Mouse (Mus musculus) adipocyte (in vitro differentiated cells): ENCODE measurements around the gene Trappc2l.
A peak's percentile ranks its signal among the peaks of the same experiment; 100 is the strongest.
"Not testable (repeated sequence)": the region's sequence is repeated elsewhere in the genome, so short reads cannot be mapped to it uniquely, and the experiment has no call there.

Source experiments
- DNase-seq: peaks from one replicate; pipeline ENCODE4 v3.0.0-alpha.2; 2016; ENCODE audit warnings: low spot score

Gene Trappc2l

GRCm38 (mm10) chr8:122611295-122612133, at the start of gene Trappc2l, which contains the start of gene Galns:
Trappc2l (plus strand) TSS chr8:122611640.
Galns (minus strand) TSS chr8:122611463.
- peak; percentile 98 for DNase-seq

DNA sequence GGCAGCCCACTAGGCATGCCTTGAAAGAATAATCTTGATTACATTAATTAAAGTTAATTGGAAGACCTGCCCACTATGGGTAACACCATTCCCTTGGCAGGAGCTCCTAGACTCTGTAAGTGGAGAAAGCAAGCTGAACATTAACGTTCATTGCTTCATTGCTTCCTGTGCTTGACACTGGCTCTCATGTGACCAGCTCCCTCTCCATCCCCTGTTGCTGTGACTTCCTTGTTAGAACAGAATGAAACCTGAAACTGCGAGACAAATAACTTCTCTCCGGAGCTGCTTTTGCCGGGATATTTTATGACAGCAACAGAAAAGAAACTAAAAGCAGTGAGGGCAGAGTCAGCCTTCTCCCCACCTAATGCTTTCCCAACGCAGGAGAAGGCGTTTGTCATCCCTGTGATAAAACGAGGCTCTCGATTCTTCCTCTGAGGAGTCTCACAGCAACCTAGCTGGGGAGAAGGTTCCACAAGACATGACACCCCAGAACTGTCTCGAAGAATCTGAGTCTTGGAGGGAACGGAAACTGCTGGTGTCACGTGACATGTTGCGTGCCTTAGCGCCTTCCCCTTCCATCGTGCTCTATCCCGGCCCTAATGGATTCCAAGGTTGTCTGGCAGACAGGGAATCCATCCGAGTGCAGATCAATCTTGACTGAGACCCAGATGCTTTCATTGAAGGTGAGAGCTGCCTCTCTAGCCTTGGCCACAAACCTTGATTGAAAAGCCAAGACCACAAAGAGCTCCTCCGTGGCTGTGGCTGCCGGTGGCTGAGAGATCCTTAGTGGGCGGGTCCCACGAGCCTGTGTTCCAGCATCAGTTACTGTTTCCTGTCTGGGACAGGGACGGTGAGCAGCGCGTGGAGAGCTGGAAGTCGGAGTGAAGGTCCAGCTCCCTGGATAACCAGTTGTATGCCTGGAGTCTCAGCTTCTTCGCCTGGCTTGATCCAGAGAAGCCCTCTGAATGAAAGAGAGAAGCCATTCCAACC, 46.8 kb upstream of the Trappc2l start:
- DNase-seq: no peak

GRCm38 (mm10) chr8:122566766-122567165, 44.7 kb upstream of the Trappc2l start:
- DNase-seq: peak; percentile 56

DNA sequence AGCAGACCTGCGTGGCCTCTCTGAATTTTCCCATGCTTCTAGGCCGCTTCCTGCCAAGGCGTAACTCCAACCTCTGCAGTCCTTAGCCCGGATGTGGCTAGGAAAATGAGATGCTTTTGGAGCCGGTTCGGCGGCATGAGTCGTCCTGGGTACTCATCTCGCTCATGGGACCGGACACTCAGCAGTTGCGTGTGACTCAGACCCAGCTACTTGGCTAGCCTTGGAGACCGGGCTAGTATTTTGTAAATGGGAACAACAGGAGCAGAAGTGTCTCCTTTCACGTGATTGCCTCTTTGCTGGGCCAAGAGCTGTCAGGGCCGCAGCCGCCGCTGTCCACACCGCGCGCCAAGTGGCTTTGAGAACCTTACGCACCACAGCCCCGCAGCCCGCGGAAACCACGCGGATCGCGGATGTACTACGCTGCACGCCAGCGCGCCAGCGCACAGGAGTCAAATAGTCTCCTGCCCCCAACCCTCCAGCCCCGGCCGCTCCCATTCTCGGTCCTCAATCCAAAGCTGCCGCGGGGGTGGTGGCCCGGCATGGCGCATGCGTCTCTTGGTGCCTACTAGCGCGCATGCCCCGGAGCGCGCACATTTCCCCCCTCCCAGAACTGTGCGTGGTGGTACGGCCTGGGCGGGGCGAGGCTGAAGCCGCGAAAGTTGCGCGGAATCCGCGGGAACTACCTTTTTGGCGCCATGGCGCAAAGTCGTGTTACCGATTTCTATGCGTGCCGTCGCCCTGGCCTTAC, 43.9 kb upstream of the Trappc2l start, which contains the start of gene Cdt1:
Cdt1 (plus strand) TSS at position 655 of the 748 bp plus-strand sequence.
- peak; percentile 95 for DNase-seq

- no peak for DNase-seq
These were observed 43.3 kb upstream of the Trappc2l start for GRCm38 (mm10) chr8:122568109-122568504.

DNA sequence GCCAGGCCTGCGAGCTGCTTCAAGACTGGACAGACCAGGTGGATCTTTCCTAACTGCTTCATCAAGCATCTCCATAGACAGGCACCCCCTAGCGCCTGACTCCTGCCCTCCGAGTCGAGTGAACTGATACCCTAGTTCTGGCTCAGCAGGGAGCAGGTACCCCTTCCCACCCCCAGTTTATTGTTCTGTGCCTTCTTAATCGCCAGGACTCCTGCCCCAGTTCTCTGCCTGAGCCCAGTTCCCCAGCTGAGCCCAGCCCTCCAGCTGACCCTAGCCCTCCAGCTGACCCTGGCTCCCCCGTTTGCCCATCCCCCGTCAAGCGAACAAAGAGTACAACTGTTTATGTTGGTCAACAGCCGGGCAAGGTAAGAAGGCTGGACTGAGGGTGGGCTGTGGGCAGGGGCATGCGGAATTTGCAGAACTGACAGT, 42.5 kb upstream of the Trappc2l start:
- no peak for DNase-seq

DNA sequence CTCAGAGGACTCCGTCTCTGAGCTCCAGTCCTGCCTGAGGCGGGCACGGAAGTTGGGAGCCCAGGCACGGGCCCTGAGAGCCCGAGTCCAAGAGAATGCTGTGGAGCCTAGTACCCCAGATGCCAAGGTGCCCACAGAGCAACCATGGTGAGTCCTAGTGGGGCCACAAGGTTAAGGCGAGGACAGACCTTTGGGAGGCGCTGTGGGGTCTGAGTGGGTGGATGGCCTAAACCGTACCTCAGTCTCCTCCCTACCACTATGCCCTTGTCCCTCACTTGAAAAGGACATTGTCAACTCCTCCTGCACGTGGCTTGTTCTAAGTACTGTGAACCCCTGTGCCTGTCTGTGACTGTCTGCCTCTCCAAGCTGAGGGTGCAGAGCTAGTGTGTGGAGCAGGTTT, 42.1 kb upstream of the Trappc2l start:
- DNase-seq: no peak

- DNase-seq: no peak
These were observed 41.4 kb upstream of the Trappc2l start for GRCm38 (mm10) chr8:122569996-122570395.

GRCm38 (mm10) chr8:122571153-122571552, 40.3 kb upstream of the Trappc2l start:
- no peak for DNase-seq

DNA sequence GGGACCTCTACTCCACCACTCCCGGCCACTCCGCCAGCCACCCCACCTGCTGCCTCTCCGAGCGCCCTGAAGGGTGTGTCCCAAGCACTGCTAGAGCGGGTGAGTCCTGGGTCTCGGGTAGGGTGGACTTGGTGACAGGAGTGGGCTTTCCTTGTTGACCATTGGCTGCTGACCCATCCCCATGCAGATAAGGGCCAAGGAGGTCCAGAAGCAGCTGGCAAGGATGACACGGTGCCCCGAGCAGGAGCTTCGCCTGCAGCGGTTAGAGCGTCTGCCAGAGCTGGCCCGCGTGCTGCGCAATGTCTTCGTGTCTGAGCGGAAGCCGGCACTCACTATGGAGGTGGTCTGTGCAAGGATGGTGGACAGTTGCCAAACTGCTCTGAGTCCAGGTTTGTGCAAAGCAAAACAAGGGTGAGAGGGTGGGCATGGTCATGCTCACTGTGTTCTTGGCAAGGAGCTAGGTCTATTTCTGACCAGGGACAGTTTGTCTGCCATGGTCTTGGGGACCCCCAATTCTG, 39.6 kb upstream of the Trappc2l start:
- DNase-seq: no peak

GRCm38 (mm10) chr8:122572751-122573150, 38.7 kb upstream of the Trappc2l start:
- no peak for DNase-seq

DNA sequence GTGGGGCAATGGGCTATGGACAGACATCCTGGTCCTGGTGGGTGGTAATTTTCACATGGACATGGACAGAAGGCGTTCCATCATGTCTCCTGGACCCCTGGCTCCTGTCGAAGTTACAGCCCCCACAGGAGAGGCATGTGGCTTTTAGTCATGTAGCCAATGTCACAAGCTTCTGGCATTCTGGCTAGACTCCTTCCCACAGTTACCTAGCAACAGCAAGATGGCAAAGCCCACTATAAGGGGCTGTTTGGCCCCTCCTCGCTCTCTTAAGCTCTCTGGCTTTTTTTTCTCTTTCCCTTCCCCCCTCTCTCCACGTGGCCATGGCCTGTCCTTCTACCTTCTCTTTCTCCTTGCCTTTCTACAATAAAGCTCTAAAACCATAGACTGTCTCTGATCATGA, 38.3 kb upstream of the Trappc2l start:
- not testable (repeated sequence) for DNase-seq

DNA sequence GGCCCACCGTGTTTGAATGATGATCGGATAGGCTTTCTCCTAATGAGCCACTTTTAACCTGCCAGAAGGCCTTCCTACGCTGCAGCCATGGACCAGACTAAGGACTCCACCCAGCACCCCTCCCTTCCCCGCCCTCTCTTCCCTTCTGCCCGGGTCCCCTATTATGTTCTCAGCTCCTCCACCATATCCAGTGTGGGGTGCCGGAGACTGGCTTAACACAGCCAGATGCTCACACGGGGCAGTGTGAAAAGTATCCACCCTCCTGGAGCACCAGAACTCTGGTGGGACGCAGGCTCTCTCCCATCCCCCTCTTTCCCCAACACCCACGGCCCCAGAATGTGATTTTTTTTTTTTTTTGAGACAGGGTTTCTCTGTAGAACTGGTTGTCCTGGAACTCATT, 37.9 kb upstream of the Trappc2l start:
- no peak for DNase-seq

DNA sequence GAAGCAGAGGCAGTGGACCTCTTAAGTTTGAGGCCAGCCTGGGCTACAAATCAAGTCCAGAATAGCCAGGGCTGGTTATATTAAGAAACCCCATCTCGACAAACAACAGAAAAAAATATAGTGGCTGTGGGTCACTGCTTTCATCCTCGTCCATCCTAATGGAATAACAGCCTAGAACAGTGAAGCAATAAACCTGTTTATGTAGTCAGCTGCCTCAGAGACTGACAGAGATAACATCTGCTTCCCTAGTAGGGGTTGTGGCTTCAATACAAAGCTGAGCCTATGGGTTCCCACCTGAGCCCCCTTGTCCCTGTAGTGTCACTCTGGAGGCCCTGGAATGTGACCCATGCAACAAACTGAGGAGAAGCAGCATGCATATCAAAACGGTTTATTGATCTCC, 37.2 kb upstream of the Trappc2l start:
- DNase-seq: no peak

DNA sequence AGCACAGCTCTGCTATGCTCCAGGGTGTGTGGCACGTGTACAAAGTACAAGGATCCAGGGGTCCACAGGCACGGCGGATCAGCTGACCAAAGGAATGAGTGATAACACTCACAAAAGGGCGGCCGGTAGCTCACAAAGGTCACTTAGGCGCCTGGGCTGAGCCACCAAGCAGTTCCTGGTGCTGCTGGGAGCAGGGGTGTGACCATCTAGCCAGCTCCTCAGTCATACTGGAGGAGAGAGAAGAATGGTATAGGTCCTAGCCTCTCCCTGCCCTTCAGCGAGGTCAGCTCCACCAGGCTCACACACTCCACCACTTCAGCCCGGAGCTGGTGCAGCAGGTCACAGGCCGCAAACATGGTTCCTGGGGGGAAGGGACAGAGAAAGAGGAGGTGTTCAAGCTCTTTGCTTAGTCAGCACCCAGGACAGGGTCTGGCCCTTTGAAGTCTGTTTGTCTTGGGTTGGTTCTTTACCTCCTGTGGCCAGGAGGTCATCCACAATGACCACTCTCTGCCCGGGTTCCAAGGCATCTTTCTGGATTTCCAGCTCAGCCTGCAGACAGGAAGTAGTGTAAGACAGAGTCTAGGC, 36.7 kb upstream of the Trappc2l start:
- DNase-seq: no peak

- no peak for DNase-seq
These were observed 36.2 kb upstream of the Trappc2l start for GRCm38 (mm10) chr8:122575286-122575685.

DNA sequence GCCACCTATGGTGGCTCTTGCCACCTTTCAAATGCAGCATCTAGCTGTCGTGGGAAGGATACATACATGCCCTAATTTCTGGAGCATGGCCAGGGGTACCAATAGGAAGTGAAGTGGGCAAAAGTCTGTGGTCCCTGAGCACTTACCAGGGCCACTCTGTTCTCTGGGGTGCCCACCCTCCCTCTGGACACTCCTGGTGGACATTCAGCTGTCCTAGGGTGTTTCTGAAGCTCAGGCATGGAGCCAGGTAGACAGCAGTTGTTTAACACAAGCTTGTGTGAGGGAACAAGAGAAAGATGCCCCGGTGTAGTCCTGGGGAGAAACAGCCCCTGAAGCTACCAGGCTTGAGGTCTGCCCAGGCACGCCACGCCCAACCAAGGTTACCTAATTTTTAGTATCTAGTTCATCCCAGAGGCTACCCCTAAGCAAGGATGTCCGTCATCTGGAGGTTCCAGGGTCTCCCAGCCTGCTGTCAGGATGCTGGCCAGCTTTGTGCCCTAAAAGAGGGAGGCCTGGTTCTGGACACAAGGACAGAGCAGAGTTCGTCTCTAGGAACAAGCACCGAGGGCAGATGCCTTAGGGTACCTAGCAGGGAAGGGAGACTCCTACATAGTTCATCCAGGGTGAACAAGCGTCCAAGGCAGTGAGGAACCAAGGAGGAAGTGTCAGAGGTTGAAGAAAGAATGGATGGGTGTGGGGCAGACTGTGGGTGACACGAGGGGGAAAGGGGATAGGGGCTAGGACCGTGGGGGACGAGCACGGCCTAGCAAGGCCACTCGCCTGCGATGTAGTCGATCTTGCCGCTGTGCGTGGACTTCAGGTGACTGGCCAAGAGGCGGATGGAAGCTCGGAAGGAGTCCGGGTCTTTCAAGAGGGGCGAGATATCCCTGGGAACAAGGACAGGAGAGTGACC, 35.4 kb upstream of the Trappc2l start:
- DNase-seq: no peak

- peak; percentile 87 for DNase-seq
These were observed 34.8 kb upstream of the Trappc2l start, which contains the start of gene Aprt for GRCm38 (mm10) chr8:122576648-122577022. Aprt (minus strand) TSS chr8:122576909.

- no peak for DNase-seq
These were observed 34.3 kb upstream of the Trappc2l start for GRCm38 (mm10) chr8:122577116-122577515.

GRCm38 (mm10) chr8:122579196-122579595, 32.2 kb upstream of the Trappc2l start:
- DNase-seq: no peak
